Mouse (Mus musculus): Measurements from ENCODE around the gene 4930442H23Rik.
A peak's percentile ranks its signal among the peaks of the same experiment; 100 is the strongest.

GRCm38 (mm10) chr10:81173132-81173531, 10.5 kb downstream of the 4930442H23Rik start:
- TF ChIP-seq POU5F1 (IDR thresholded peaks at IDR 0.05; ENCODE audit: borderline replicate concordance, low read length) (no peak), CTCF (conservative IDR thresholded peaks at IDR 0.05; ENCODE audit: low read length) (peak; percentile 44), NANOG (IDR thresholded peaks at IDR 0.05; ENCODE audit: borderline replicate concordance, low read length) (no peak)
